Mouse (Mus musculus) hindbrain, embryonic 13.5 days (tissue): ENCODE results near the gene Ankub1. TPM values are rescaled to one million over a fixed set of nuclear protein-coding genes. Genes with fewer than 3 reads are reported as not detected.
A peak's percentile ranks its signal among the peaks of the same experiment; 100 is the strongest.

ENCODE experiments used
- ATAC-seq: fragments of 200-750 bp; cut with Nextera tagmentation; 2 replicates; pipeline ENCODE4 v1.8.0; 2017; ENCODE audit warnings: moderate TSS enrichment; ENCODE audit not compliant: low FRiP score
- H3K27ac ChIP-seq: fragments of 300-500 bp; sonication (generic); 2 replicates; pipeline ENCODE4 v1.5.1; 2015; ENCODE audit warnings: inconsistent platforms, mild to moderate bottlenecking, moderate library complexity
- H3K27me3 ChIP-seq: fragments of 300-500 bp; sonication (generic); 2 replicates; pipeline ENCODE4 v1.6.1; 2015; ENCODE audit warnings: mild to moderate bottlenecking, inconsistent platforms
- H3K36me3 ChIP-seq: fragments of 300-500 bp; sonication (generic); 2 replicates; pipeline ENCODE4 v1.6.1; 2015; ENCODE audit warnings: mild to moderate bottlenecking, inconsistent platforms
- H3K4me1 ChIP-seq: fragments of 300-500 bp; sonication (generic); replicated peaks from 2 replicates; pipeline ENCODE4 v1.6.1; 2015; ENCODE audit warnings: inconsistent platforms
- H3K4me2 ChIP-seq: fragments of 300-500 bp; sonication (generic); 2 replicates; pipeline ENCODE4 v1.6.1; 2015; ENCODE audit warnings: inconsistent platforms, mild to moderate bottlenecking, moderate library complexity
- H3K4me3 ChIP-seq: fragments of 300-500 bp; sonication (generic); 2 replicates; pipeline ENCODE4 v1.5.1; 2015; ENCODE audit warnings: mild to moderate bottlenecking, inconsistent platforms
- H3K9ac ChIP-seq: fragments of 300-500 bp; sonication (generic); 2 replicates; pipeline ENCODE4 v1.6.1; 2015; ENCODE audit warnings: mild to moderate bottlenecking, inconsistent platforms
- H3K9me3 ChIP-seq: fragments of 300-500 bp; sonication (generic); 2 replicates; pipeline ENCODE4 v1.6.1; 2016; ENCODE audit warnings: inconsistent platforms
- WGBS: fragments of 180-500 bp; shearing (Covaris S2); methylation state at CpG from one replicate; pipeline ENCODE4 v1.1.7; 2015; 5-methylcytosine and 5-hydroxymethylcytosine counted together
- microRNA-seq: library from miRNA; unstranded; fragments of <30 nt; microRNA quantifications from one replicate; pipeline ENCODE4, GENCODE M21; 2016
- polyA plus RNA-seq: library from polyadenylated mRNA; unstranded; fragments of >200 nt; fragmentation: Nextera tagmentation; extraction: Ambion mirVana; gene quantifications from 2 replicates; pipeline ENCODE4 v1.2.1, GENCODE M21; 2015

Gene Ankub1
- polyA plus RNA-seq, 1 experiment from 2014 or later, result 0.38 TPM

- Histone ChIP-seq H3K36me3 (no peaks in the 10 kb centered on the region), H3K4me1 (peaks cover 5% of the 10 kb centered on the region; the same call in 1 of the 2 replicates), H3K27me3 (no peaks in the 10 kb centered on the region), H3K4me3 (no peak overlapping the region), H3K4me2 (no peak overlapping the region), H3K9ac (no peak overlapping the region), H3K27ac (no peak overlapping the region), H3K9me3 (no peaks in the 10 kb centered on the region)
- 86% methylated on average over 9 of the region's 11 CpGs for WGBS
- ATAC-seq, result no peak
Observed at GRCm38 (mm10) chr3:57626954-57627513, 65.6 kb downstream of the Ankub1 start.

DNA sequence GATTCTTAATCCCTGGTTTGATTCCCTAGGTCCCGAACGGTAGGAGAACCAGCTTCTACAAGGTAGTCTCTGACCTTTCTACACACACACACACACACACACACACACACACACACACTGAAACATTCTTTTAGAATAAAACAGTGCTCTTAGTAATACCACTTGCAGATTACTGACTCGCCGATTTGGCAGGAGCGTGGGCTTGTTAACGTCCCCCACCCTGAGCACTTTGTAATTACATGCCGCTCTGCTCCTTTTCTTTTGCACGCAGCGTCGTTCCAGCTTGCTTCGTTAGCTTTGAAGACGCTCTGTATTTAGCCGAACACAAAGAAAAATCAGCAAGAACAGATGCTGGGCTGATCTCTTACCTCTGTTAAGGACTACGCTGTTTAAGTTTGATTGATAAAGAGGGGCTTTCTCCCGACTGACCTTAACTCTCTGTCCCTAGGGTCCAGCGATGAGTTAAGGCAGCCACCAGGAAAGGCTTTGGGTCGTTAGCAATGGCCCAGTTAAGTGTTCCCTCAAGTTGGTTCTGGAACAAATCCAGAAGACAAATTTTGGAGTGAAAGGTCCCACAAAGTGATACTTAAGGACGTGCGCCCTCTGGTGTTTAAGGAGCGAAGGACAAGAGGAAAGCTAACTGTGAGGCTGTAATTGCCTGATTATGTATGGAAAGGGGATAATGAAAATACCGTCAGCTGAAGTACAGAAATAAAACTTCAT, 67.2 kb downstream of the Ankub1 start:
- Histone ChIP-seq H3K4me1 (peaks cover 5% of the 10 kb centered on the region; the same call in 1 of the 2 replicates), H3K4me2 (peak overlapping the region; percentile 64), H3K9ac (peak overlapping the region; percentile 57), H3K9me3 (no peaks in the 10 kb centered on the region), H3K4me3 (peak overlapping the region; percentile 32), H3K27me3 (no peaks in the 10 kb centered on the region), H3K27ac (peak overlapping the region; percentile 20; the same call in 1 of the 2 replicates), H3K36me3 (no peaks in the 10 kb centered on the region)
- 20% methylated on average over 21 of the region's 21 CpGs for WGBS
- peak; percentile 83 for ATAC-seq

- Histone ChIP-seq H3K36me3 (no peaks in the 10 kb centered on the region), H3K9me3 (no peaks in the 10 kb centered on the region), H3K4me1 (no peaks in the 10 kb centered on the region), H3K9ac (no peak overlapping the region), H3K27ac (no peak overlapping the region), H3K27me3 (no peaks in the 10 kb centered on the region), H3K4me3 (no peak overlapping the region), H3K4me2 (no peak overlapping the region)
- WGBS, result 79% methylated on average over 4 of the region's 4 CpGs
- no peak for ATAC-seq
Observed at GRCm38 (mm10) chr3:57619718-57620117, 72.9 kb downstream of the Ankub1 start.

- no peaks in the 10 kb centered on the region for H3K4me1 ChIP-seq
- H3K4me3 ChIP-seq, result no peak overlapping the region
- WGBS, result 94% methylated on average over 4 of the region's 4 CpGs
- no peaks in the 10 kb centered on the region for H3K9me3 ChIP-seq
- no peak overlapping the region for H3K27ac ChIP-seq
- H3K4me2 ChIP-seq, result no peak overlapping the region
- H3K27me3 ChIP-seq, result no peaks in the 10 kb centered on the region
- no peak overlapping the region for H3K9ac ChIP-seq
- no peaks in the 10 kb centered on the region for H3K36me3 ChIP-seq
- ATAC-seq, result no peak
Observed at GRCm38 (mm10) chr3:57615652-57616051, 76.9 kb downstream of the Ankub1 start.

GRCm38 (mm10) chr3:57612430-57612997, 80.1 kb downstream of the Ankub1 start:
- no peak for ATAC-seq

DNA sequence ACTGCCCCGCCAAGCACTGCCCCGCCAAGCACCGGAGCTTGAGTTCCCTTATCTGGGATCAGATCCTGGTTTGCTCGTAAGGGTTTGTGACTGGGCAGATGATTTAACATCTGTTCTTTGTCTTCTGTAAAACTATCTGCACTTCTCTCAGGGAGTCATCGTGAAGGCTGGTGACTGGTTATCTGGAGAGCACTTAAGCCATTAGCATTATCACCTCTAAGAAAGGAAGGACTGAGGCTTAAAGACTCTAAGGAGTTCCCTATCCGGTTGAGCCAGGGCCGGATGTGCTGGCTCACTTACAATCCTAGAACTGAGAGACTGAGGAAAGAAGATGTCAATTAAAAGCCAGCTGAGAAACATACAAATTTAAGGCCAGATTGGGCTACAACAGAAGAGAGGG, 80.8 kb downstream of the Ankub1 start:
- Histone ChIP-seq H3K27me3 (no peaks in the 10 kb centered on the region), H3K36me3 (no peaks in the 10 kb centered on the region), H3K4me1 (no peaks in the 10 kb centered on the region), H3K9me3 (no peaks in the 10 kb centered on the region), H3K4me2 (no peak overlapping the region), H3K4me3 (no peak overlapping the region), H3K9ac (no peak overlapping the region), H3K27ac (no peak overlapping the region)
- no peak for ATAC-seq
- WGBS, result 90% methylated on average over 7 of the region's 7 CpGs

More at GRCm38 (mm10) chr3:57612430-57612997, 80.1 kb downstream of the Ankub1 start:
- H3K4me2 ChIP-seq, result no peak overlapping the region
- no peaks in the 10 kb centered on the region for H3K36me3 ChIP-seq
- H3K4me1 ChIP-seq, result no peaks in the 10 kb centered on the region
- H3K9ac ChIP-seq, result no peak overlapping the region
- WGBS, result 76% methylated on average over 3 of the region's 3 CpGs
- H3K9me3 ChIP-seq, result no peaks in the 10 kb centered on the region
- H3K4me3 ChIP-seq, result no peak overlapping the region
- H3K27me3 ChIP-seq, result no peaks in the 10 kb centered on the region
- no peak overlapping the region for H3K27ac ChIP-seq

Small RNAs within 50 kb of the gene (microRNA-seq; reads per million reads assigned to microRNA genes)
- gene Mir6377, result not detected

Other genes with a start within 250 kb of the Ankub1 start
- 9.6 and 9.9 TPM in 2 replicates for gene Wwtr1, start 116.9 kb downstream of the Ankub1 start, polyA plus RNA-seq
- 77.0 and 82.4 TPM in 2 replicates for gene Commd2, start 41.1 kb downstream of the Ankub1 start, polyA plus RNA-seq
- 70.2 and 72.7 TPM in 2 replicates for gene Rnf13, start 43.3 kb upstream of the Ankub1 start, polyA plus RNA-seq
- gene Pfn2, start 155.3 kb upstream of the Ankub1 start, polyA plus RNA-seq, result 590 and 598 TPM in 2 replicates